Mouse (Mus musculus): ENCODE results near the gene Dhps.

The Dhps gene

DNA sequence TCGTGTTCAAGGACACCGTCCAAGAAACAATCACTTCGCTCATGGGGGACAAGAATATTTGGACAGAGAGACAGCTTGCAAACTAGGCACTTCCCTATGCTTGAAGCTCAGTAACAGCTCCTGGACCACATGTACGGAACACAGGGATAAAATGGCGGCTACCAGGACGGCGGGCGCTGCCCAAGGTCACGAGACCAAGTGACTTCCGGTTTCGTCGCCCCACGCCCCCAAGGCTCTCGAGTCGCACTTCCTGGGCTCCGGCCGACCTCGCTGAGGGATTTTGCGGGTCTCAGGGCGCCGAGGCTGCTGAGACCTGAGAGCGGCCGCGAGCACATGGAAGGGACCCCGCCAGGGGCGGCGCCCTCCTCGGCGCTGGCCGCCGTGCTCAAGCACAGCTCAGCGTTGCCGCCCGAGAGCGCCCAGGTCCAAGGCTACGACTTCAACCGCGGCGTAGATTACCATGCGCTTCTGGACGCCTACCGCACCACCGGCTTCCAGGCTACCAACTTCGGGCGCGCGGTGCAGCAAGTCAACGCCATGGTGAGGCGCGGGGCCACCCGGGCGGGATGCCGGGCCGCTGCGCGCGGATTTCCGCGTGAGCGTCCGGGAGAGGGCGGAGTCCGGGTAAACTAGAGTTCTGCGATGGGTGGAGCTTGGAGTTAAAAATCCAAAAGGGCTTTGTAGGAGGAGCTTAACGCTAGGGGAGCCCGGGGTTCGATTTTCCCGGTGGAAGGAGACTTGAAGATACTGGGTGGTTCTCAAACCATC lies at the start of gene Dhps:
Gene Dhps, plus strand, starts transcription at position 244 of the 768 bp plus-strand sequence.
- DNase-seq (ENCODE audit: low spot score) = peak; percentile 93

DNA sequence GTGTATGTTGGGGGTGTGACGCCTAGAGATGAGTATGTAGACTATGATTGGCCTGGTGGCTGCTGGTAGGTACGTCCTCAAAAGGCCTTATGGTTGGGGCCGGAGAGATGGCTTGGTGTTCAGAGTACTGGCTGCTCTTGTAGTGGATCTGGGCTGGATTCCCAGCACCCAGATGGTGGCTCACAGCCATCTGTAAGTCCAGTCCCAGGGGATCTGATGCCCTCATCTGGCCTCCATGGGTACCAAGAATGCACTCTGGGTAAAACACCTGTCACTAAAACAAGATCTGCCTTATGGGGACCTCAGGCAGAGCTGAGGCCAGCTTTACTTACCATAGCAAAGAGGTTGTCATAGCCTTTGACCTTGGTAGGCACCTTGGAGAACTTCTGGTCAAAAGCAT lies 47.7 kb upstream of the Dhps start:
- no peak for DNase-seq (ENCODE audit: low spot score)

DNA sequence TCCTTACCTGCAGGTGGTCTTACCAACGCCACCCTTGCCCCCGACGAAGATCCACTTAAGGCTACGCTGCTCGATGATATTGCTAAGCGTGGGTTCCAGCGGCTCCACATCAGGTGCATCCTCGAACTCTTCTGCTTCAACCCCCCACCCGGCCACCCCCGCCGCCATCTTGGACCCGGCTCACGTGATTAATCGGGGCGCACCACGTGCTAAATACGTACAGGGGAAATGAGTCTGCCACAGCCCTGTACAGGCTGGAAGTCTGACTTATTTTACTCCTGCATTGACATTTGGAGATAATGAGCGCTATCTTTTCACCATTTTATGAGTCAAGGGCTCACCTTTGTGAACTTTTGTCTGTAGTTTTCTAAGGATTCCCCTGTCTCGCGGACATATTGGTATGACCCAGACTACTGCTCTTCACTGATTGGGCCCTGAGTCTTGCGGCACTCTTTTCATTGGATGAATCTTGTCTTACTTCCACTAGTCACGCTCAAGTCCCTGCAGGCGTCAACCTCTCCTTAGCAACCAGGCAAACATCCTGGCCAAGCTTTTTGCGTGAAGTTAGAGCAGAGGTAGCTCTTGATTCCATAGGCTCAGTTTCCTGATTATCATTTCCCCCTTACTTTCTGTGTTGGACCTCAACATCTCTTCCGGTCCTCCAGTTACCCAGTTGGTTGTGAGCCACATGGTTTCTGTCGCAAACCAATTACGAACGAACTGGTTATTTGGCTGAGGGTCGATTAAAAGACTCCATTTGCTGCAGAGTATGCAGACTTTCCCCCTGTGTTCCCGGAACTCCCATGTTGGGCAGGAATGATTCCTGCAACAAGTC lies 46.2 kb upstream of the Dhps start, which contains the start of gene Asna1:
Gene Asna1, minus strand, starts transcription at position 184 of the 835 bp plus-strand sequence.
- DNase-seq (ENCODE audit: low spot score) = peak; percentile 92

DNA sequence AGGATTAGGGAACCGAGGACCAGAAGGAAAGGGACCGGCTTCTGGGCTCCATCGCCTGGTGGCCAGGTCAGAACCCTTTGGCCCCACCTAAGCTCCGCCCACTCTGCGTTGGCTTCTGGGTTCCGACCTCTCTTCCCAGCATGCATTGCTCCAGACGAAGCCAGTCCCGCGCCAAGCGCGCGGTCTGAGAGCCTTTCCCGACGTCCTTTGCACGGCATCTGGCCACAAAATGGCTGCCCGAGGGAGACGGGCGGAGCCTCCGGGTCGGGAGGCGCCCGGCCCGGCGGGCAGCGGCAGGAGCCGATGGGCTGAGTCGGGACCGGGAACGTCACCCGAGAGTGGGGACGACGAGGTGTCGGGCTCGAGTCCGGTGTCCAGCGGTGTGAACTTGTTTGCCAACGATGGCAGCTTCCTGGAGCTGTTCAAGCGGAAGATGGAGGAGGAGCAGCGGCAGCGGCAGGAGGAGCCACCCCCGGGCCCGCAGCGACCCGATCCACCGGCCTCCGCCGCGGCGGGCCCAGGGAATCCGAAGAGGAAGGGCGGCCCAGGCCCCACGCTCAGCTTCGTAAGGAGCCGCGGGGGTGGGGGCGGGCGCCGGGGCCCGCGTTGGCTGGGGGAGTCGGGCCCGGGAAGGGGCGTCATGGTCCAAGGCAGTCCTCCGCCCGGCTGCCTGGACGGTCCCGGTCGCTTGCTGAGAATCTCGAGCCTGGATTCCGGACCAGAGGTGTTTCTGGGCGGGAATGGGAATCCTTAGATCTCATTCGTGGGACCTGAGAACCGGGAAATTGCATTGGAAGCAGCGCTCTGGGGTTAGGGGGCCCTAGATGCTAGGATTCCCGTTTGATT lies 44.7 kb upstream of the Dhps start, which contains the start of gene Trir:
Gene Trir, plus strand, starts transcription at position 154 of the 846 bp plus-strand sequence.
- peak; percentile 99 for DNase-seq (ENCODE audit: low spot score)

DNA sequence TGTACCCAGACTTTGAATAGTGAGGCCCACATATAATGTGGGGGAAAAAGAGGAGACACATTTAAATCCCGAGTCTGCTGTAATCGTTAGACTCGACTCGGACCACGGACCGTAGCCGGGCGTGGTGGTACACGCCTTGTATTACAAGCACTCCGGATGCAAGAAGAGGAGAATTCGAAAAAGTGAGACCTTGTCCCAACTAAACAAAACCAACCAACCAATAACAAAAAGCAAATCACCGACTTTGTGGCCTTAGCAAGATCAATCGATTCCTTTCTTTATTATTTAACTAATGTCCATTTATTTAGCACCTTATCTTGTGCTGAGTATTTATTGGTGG lies 44.1 kb upstream of the Dhps start:
- peak; percentile 25 for DNase-seq (ENCODE audit: low spot score)

DNA sequence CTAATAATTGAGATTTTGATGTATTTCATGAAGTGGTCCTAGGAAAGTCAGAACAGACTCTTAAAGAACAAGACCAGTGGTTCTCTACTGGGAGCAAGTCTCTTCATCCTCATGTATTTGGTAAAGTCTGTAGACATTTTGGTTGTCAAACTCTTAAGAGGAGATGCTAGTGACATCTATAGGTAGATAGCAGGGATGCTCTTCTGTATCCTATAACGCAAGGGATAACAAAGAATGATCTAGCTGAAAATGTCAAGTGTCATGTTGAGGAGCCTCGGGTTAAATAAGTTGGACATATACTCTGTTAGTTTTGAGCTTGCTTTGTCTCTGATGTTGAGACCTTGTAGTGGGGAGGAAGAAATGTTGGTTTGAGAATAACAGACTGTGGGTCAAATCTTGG lies 43.6 kb upstream of the Dhps start:
- peak; percentile 11 for DNase-seq (ENCODE audit: low spot score)

DNA sequence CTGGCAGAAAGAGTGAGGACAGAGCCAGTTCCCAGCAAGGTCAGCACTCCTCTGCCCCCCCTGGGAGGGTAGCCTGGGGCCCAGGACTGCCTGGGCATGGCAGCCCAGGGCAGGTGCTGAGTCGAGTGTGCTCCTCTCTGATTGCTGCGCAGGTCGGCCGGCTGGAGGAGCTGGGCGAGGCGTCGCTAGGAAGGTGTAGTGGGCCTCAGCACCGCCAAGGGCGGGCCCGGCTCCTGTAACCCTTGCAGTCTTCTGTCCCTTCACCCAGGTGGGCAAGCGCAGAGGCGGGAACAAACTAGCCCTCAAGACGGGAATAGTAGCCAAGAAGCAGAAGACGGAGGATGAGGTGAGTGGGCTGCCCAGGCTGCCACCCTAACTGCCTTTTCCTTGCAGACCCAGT lies 42.3 kb upstream of the Dhps start:
- no peak for DNase-seq (ENCODE audit: low spot score)

DNA sequence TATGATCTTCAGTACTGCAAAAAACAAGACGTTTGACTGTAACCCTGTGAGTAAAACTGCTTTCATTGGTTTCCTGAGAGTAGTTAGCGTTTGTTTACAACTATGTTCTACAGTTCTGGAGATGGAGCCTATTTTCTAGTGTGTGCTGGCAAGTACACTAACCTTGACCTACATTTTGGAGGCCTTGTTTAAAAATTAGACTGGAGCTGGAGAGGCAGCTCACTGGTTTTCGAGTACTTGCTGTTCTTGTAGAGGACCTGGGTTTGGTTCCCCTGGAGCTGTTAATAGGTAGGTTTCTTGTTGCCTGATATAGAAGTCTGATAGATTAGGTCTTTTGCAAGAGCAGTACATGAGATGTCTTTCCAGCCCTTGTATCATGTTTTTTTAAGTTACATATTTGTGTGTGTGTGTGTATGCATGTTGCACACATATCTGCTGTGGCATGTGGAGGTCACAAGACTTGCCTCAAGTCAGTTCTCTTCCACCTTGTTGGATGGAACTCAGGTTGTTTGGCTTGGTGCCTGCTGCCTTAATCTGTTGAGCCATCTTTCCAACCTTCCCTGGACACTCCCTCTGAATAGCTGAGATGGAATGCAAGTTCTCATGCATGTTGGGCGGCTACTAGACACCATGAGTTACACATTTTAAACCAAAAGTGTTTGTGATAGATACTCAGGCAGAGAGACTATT lies 38.8 kb upstream of the Dhps start:
- no peak for DNase-seq (ENCODE audit: low spot score)

DNA sequence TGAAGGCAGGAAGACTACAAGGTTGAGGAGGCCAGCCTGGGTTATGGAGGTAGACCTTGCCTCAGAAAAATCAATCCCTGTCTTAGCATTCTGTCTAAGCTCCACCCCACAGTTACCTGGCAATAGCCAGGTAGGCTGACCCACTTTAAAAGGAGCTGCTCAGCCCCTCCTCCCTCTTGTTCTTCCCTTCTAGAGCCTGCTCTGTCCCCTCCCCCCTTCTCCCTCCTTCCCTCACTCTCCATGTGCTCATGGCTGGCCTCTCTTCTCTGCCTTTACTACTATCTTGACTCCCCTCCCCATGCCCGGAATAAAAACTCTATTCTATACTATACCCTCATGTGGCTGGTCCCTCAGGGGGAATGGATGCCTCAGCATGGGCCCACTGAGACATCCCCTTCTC lies 37.7 kb upstream of the Dhps start:
- DNase-seq (ENCODE audit: low spot score) = no peak

DNA sequence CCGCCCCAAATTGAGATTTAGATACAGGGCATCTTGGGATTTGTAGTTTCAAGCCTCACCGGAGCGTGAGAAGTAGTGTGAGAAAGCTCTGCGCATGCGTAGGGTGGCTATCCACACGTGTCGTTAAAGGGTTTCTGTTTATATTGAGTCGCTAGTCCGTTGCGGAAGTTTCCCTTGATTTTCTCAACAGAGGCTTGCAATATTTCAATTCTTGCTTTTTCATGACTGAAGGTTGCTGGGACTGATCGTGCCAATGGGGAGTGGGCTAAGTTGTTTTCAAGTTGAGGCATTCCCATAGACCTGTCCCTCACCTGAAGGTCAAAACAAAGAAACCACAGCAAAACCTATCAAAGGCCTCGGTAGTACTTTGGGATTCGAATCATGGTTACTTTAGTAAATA lies 36.8 kb upstream of the Dhps start:
- peak; percentile 80 for DNase-seq (ENCODE audit: low spot score)

DNA sequence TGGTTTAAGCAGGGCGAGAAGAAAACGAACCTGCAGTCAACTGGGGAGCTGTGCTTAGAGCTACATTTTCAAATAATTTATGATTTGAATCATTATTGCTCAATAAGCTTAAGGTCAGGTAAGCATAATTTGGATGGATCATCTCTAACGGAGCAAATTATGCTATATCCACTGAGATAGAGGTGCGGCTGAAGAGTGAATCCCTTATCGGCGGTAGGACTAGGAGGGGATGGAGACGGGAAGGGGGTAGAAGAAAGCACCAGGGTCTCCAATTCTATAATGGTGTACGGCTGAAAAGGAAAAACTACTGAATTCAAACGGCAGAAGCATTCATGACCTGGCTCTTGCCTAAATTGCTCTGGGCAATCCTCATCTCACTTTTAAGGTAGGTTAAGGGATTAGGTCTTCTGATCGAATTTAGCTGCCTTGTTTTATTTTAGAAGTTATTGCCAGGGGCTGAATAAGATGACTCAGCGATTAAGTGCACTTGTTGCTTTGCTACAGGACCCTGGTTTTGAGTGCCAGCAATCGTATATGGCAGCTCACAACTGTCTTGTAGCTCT lies 36.3 kb upstream of the Dhps start:
- peak; percentile 29 for DNase-seq (ENCODE audit: low spot score)

DNA sequence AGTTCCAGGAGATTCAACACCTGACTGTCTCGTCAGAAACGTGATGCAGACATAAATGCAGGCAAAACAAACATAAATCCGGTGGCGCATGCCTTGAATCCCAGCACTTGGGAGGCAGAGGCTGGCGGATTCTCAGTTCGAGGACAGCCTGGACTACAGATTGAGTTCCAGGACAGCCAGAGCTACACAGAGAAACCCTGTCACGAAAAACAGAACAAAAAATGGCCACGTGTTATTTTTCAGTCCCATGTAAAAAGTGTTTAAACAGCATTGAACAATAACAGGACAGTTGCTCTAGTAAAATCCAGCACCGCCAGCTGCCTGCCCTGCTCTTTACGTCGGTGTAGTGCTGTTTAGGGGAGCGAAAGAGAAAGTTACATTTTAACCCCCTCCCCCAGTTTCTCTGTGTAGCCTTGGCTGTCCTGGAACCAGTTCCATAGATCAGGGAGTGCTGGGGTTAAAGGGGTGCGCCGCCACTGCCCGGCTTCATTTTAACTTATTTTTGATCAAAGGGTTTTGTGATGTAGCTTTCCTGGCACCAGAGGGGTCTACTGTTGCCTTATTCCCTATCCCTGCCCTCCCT lies 35.7 kb upstream of the Dhps start:
- DNase-seq (ENCODE audit: low spot score) = no peak

DNA sequence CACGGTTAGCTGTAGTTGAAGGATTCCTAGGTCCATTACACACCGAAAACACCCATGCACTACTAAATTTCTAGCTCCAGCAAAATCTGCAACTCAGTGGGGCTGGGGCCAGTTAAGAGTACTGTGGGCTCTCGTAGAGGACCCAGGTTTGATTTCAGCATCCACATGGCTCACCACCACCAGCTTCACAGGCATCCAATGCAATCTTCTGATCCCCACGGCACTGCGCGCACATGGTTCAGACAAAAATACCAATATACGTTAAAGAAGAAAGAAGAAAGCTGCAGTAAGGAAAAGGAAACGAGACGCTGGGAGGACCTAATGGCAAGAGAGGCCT lies 35.2 kb upstream of the Dhps start:
- DNase-seq (ENCODE audit: low spot score) = no peak

DNA sequence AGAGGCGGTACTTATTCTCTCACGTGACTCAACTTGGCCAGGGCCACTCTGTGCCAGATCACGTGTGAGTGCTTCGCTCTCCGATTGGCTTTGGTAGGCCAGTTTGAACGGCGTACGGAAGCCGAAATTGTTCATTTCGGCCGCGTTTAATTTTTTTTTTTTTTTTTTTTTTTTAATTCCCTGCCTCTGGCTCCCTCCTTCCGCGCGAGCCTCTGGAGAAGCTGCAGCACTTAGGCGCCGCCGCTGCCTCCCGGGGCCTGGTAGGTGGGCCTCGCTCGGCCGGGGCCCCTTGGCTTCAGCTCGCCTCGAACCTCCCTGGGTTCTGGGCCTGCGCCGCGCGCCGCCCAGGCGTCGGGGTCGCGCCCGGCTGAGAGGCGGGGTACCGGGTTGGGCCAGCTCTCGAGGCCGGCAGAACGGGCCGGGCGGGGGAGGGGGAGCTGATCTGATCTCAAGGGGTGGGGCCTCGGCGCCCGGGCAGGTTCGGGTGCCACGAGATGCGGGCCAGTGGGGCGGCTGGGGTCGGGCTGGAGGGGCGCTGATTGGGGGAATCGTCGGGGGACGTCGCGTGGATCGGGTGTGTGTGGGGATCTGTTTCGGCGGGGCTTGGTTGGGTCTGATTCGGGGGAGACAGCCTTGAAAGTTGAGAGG lies 34.7 kb upstream of the Dhps start, which contains the start of gene Tnpo2:
Gene Tnpo2, plus strand, starts transcription at position 198 of the 648 bp plus-strand sequence.
- peak; percentile 94 for DNase-seq (ENCODE audit: low spot score)

DNA sequence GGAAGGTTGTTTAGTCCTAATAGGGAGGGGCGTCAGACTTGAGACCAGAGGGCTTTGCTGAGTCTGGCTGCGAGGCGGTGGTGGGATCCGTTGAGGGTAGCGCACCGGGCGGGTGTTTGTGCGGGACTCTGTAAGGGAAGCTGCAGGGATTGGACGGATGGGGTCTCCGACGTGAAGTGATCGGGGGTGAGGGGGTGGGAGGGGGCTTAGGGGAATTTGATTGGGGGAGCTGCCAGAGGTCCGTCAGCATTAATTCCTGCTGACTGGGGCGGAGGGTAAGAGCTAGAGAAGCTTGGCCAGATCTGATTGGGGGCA lies 34.2 kb upstream of the Dhps start:
- peak; percentile 66 for DNase-seq (ENCODE audit: low spot score)

DNA sequence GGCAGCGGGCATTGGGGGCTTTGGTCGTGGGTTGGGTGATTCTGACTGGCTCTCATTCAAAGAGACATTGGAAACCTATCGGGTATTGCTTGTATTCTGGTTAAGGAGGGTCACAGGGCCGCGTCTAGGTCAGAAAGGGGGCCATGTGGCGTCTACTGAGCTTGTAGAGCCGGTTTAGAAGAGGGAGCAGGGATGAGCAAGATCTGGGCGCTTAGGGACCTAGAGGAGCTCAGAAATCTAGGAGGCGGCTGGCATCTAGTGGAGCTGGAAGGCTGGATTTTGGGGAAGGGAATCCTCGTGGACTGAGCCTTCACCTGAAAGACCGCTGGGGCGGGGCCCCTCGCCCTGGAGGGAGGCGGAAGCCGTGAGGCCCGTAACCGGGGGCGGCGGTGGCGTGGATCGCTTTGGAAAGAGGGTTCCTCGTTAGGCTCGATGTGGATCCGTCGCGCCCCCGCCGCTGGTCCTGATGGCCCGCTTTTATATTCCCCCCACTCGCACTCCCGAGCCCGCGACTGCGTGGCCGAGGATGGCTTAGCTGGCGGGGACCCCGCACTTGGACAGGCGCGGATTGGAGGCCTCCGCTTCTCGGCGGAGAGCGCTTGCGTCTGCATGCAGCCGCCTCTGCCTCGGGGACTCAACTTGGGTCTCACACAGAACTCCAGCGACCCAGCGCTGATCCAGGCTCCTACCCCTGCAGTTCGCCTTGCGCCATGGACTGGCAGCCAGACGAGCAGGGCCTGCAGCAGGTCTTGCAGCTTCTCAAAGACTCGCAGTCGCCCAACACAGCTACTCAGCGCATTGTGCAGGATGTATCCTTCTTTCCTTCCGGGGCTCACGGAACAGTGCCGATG lies 33.7 kb upstream of the Dhps start:
- DNase-seq (ENCODE audit: low spot score) = peak; percentile 49

DNA sequence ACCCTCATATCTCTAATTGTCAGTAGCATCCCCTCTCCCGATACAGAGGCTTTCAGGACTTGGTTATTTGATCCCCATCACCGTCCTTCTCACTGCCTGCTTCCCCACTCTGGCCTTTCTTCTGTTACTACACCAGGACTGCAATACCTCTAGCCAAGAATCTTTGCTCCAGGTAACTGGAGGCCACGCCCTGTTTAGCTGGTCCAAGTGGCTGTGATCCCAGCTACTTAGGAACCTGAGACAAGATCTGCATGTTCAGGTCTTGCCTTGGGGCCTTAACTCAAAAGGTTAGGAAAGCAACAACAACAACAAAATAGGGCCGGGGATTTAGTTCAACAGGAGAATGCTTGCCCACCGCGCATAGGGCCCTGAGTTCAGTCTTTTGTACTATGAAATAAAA lies 27.9 kb upstream of the Dhps start:
- no peak for DNase-seq (ENCODE audit: low spot score)

DNA sequence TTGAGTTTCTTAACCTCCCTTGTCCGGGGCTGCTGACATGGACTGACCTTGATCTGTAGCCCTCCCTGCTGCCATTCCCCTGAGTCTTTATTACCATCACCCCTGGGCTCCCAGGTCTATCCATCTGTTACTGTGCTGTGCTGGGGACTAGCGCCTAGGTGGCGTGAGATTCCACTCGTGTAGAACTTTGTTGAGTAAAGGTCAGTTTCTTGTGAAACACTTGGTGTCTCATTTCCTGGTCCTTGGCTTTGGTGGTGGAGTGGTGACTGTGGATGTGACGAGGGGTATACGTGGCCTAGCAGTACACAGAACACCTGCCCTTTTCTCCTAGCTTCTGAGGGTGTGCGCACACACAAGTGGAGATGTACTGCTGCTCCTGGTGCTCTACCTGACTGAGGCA lies 14.2 kb upstream of the Dhps start:
- no peak for DNase-seq (ENCODE audit: low spot score)

DNA sequence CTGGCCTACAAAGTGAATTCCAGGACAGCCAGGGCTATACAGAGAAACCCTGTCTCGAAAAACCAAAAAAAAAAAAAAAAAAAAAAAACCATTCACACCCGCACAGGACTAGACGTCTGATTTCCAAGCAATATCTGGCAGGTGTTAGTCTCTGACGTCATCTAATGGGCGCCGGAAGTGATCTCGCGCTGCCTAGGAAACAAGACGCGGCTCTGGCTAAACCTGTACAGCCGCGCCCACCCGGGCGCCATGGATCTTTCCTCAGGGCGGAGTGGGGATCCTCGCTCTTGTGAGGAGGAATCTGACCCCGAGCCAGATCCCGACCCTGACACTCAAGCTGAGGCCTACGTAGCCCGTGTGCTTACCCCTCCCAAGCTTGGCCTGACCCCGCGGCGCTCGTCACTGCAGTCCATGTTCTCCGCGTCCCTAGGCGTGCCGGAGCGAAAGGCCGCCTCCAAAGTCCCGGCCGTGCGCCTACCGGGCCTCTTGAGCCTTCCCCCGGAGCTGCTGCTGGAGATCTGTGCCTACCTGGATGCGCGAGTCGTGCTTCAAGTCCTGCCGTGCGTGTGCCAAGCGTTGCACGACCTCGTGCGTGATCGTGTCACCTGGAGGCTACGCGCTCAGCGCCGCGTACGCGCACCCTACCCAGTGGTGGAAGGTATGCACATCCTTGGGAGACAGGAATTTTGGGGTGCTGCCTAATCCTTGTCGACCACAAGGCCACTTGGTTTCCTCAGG lies 11.5 kb upstream of the Dhps start, which contains the start of gene Fbxw9:
Gene Fbxw9, plus strand, starts transcription at position 177 of the 738 bp plus-strand sequence.
- DNase-seq (ENCODE audit: low spot score) = peak; percentile 96
